Mouse (Mus musculus): ENCODE data around the gene Olfr357.

The Olfr357 gene

DNA sequence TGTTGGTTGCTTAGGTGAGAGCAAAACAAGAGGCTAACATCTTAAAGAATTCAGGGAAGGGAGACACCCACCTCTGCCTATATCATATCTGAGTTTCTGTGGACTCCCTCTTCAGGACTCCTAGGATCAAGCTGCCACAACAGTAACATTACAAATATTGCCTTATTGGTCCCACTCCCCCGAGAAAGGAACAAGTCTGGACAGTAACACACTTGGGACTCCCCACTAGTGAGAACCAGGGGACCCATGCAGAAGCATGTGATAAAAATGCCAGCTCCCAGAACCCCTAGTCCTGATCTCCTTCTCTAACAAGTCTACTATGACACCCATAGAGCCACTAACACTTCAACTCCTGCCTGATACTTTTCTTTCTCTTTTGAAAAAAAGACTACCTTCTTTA, at the start of gene Olfr357:
Gene Olfr357 (plus strand): TSS at position 301 of the 400 bp plus-strand sequence.
- no peak for DNase-seq (ENCODE audit: low read depth, low spot score)

- DNase-seq (ENCODE audit: low read depth, low spot score) = no peak
These were observed 3.4 kb downstream of the Olfr357 start for GRCm38 (mm10) chr2:36997030-36997429.

DNA sequence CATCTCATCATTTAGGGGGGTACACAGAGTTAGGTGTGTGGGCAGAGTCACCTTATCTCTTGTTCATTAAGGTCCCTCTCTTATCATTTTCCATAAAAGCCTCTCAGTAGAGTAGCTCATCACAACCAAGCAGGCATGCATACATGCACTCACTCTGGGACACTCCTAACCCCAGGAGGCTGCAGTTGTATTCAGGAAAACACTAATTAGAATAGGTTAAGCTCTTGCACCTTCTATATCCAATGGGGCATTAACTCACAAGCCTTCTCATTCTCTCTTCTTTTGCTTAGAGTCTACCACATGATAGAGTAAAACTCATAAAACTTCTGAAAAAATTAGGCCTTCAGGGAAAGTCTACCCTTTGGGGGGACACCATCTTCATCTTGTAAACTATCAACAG, 15.6 kb downstream of the Olfr357 start, which contains the start of gene Olfr358:
Gene Olfr358 (minus strand): TSS at position 101 of the 400 bp plus-strand sequence.
- DNase-seq (ENCODE audit: low read depth, low spot score) = no peak
